Mouse (Mus musculus) liver, postnatal 0 days (tissue): ENCODE measurements around the gene Numb.

Source experiments
- CTCF ChIP-seq: sonication (generic); IDR thresholded peaks from 2 replicates; pipeline ENCODE4 v1.5.1; 2016; ENCODE audit warnings: antibody characterized with exemption, low read depth
- EP300 ChIP-seq: IDR thresholded peaks from 2 replicates; pipeline ENCODE4 v1.6.1; 2016; ENCODE audit warnings: antibody characterized with exemption, low read depth, mild to moderate bottlenecking

DNA sequence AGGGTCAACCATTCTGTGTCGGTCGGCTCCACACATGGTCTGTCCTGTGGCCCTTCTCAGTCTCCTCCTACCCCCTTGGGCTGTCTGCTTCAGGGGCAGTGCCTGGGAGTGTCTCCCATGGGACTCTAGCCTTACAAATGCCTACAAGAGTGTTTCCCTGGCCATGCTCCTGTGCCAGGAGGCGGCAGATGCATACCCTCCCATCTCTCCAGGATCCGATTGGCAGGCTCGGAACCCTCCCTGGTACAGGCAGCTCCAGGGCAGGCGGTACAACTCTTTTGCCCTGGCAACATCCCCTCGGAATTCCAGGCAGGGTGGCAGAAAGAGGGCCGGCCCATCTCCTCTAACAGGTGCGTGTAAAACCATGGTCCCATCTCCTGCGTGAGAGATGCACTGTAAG is 139.1 kb downstream of the Numb start:
- TF ChIP-seq CTCF, result no peak
- no peak for TF ChIP-seq EP300
